Mouse (Mus musculus) erythroblast, embryonic 14.5 days (primary cell): ENCODE data around the gene Hnrnpm. TPM values are rescaled to one million over a fixed set of nuclear protein-coding genes. Genes with fewer than 3 reads are reported as not detected.
A peak's percentile ranks its signal among the peaks of the same experiment; 100 is the strongest.
"Not testable (repeated sequence)": the region's sequence is repeated elsewhere in the genome, so short reads cannot be mapped to it uniquely, and the experiment has no call there.

Experiments
- H3K27me3 ChIP-seq: 2 replicates; pipeline ENCODE4 v1.6.1; 2012; ENCODE audit warnings: inconsistent platforms; ENCODE audit not compliant: control insufficient read depth
- H3K36me3 ChIP-seq: 2 replicates; pipeline ENCODE4 v1.6.1; 2012; ENCODE audit warnings: mild to moderate bottlenecking, inconsistent platforms; ENCODE audit not compliant: control insufficient read depth
- H3K4me1 ChIP-seq: 2 replicates; pipeline ENCODE4 v1.6.1; 2012; ENCODE audit warnings: inconsistent platforms; ENCODE audit not compliant: control insufficient read depth
- H3K4me3 ChIP-seq: replicated peaks from 2 replicates; pipeline ENCODE3; 2012; ENCODE audit warnings: moderate library complexity, mild to moderate bottlenecking, inconsistent platforms
- H3K9me3 ChIP-seq: 2 replicates; pipeline ENCODE4 v1.6.1; 2012; ENCODE audit warnings: low read length, inconsistent platforms, mixed read lengths; ENCODE audit not compliant: control insufficient read depth
- GATA1 ChIP-seq: IDR thresholded peaks from 2 replicates; pipeline ENCODE4 v1.6.1; 2012; ENCODE audit warnings: low read length, inconsistent platforms, mixed read lengths
- TAL1 ChIP-seq: IDR thresholded peaks from 3 replicates; pipeline ENCODE4 v1.6.1; 2012; ENCODE audit warnings: low read length, inconsistent platforms, mixed read lengths
- polyA plus RNA-seq: library from polyadenylated mRNA; stranded (reverse); fragments of >175 nt; gene quantifications from 2 replicates; pipeline ENCODE4 v1.2.3, GENCODE M21; 2012

Hnrnpm gene
- 33.0 and 43.0 TPM in 2 replicates for polyA plus RNA-seq

- no peak for TF ChIP-seq TAL1
- no peaks in the 10 kb centered on the region for H3K27me3 ChIP-seq
- no peaks in the 10 kb centered on the region for H3K9me3 ChIP-seq
- H3K4me3 ChIP-seq, result peak within 1 kb of the TSS; percentile 68
- H3K4me1 ChIP-seq, result peaks cover 49% of the 10 kb centered on the region
- H3K36me3 ChIP-seq, result peaks cover 88% of the 10 kb centered on the region
Observed at GRCm38 (mm10) chr17:33686760-33687159, at the start of gene Hnrnpm. TSS of gene Hnrnpm (minus strand) at chr17:33686860.

GRCm38 (mm10) chr17:33733526-33733925 is 46.9 kb upstream of the Hnrnpm start:
- not testable (repeated sequence) for H3K9me3 ChIP-seq, H3K27me3 ChIP-seq, H3K36me3 ChIP-seq, H3K4me3 ChIP-seq, H3K4me1 ChIP-seq

- not testable (repeated sequence) for H3K4me3 ChIP-seq, H3K4me1 ChIP-seq, H3K36me3 ChIP-seq, H3K9me3 ChIP-seq, H3K27me3 ChIP-seq
Observed at GRCm38 (mm10) chr17:33732556-33733083, 46.0 kb upstream of the Hnrnpm start.

- no peaks in the 10 kb centered on the region for H3K36me3 ChIP-seq
- no peak overlapping the region for H3K4me3 ChIP-seq
- no peaks in the 10 kb centered on the region for H3K9me3 ChIP-seq
- TF ChIP-seq TAL1, result no peak
- no peak for TF ChIP-seq GATA1
- H3K27me3 ChIP-seq, result peaks cover 6% of the 10 kb centered on the region
- peaks cover 2% of the 10 kb centered on the region; the same call in 1 of the 2 replicates for H3K4me1 ChIP-seq
Observed at GRCm38 (mm10) chr17:33729215-33729614, 42.6 kb upstream of the Hnrnpm start.

- TF ChIP-seq GATA1, result no peak
- TF ChIP-seq TAL1, result no peak
- peaks cover 6% of the 10 kb centered on the region for H3K27me3 ChIP-seq
- no peaks in the 10 kb centered on the region for H3K9me3 ChIP-seq
- H3K36me3 ChIP-seq, result no peaks in the 10 kb centered on the region
- H3K4me1 ChIP-seq, result peaks cover 2% of the 10 kb centered on the region; the same call in 1 of the 2 replicates
- H3K4me3 ChIP-seq, result no peak overlapping the region
Observed at GRCm38 (mm10) chr17:33728396-33728795, 41.7 kb upstream of the Hnrnpm start.

GRCm38 (mm10) chr17:33719736-33720378 is 33.2 kb upstream of the Hnrnpm start:
- H3K9me3 ChIP-seq, result no peaks in the 10 kb centered on the region
- H3K36me3 ChIP-seq, result peaks cover 31% of the 10 kb centered on the region
- TF ChIP-seq GATA1 (no peak), TAL1 (no peak)
- H3K4me1 ChIP-seq, result peaks cover 45% of the 10 kb centered on the region
- no peaks in the 10 kb centered on the region for H3K27me3 ChIP-seq
- H3K4me3 ChIP-seq, result no peak overlapping the region

- TF ChIP-seq TAL1, result no peak
- no peak for TF ChIP-seq GATA1
- peaks cover 38% of the 10 kb centered on the region for H3K36me3 ChIP-seq
- no peaks in the 10 kb centered on the region for H3K27me3 ChIP-seq
- peak overlapping the region; percentile 74 for H3K4me3 ChIP-seq
- peaks cover 52% of the 10 kb centered on the region for H3K4me1 ChIP-seq
- no peaks in the 10 kb centered on the region for H3K9me3 ChIP-seq
Observed at GRCm38 (mm10) chr17:33718944-33719725, 32.5 kb upstream of the Hnrnpm start.

- Histone ChIP-seq H3K27me3 (no peaks in the 10 kb centered on the region), H3K9me3 (no peaks in the 10 kb centered on the region), H3K36me3 (peaks cover 43% of the 10 kb centered on the region), H3K4me3 (peak within 1 kb of the TSS; percentile 74), H3K4me1 (peaks cover 58% of the 10 kb centered on the region)
- TF ChIP-seq GATA1 (no peak), TAL1 (no peak)
Observed at GRCm38 (mm10) chr17:33718384-33718881, 31.8 kb upstream of the Hnrnpm start, which contains the start of gene March2. TSS of gene March2 (minus strand) at chr17:33718670.

GRCm38 (mm10) chr17:33717982-33718381 is 31.3 kb upstream of the Hnrnpm start:
- Histone ChIP-seq H3K4me1 (peaks cover 61% of the 10 kb centered on the region), H3K36me3 (peaks cover 46% of the 10 kb centered on the region), H3K9me3 (no peaks in the 10 kb centered on the region), H3K27me3 (no peaks in the 10 kb centered on the region), H3K4me3 (peak overlapping the region; percentile 74)
- TF ChIP-seq GATA1 (no peak), TAL1 (no peak)
